Mouse (Mus musculus): ENCODE data around the gene Med24. TPM values are rescaled to one million over a fixed set of nuclear protein-coding genes. Genes with fewer than 3 reads are reported as not detected.

The Med24 gene
- total and polyA plus RNA-seq, 3 experiments: 41.6 to 54.5 (median 48.1) TPM

DNA sequence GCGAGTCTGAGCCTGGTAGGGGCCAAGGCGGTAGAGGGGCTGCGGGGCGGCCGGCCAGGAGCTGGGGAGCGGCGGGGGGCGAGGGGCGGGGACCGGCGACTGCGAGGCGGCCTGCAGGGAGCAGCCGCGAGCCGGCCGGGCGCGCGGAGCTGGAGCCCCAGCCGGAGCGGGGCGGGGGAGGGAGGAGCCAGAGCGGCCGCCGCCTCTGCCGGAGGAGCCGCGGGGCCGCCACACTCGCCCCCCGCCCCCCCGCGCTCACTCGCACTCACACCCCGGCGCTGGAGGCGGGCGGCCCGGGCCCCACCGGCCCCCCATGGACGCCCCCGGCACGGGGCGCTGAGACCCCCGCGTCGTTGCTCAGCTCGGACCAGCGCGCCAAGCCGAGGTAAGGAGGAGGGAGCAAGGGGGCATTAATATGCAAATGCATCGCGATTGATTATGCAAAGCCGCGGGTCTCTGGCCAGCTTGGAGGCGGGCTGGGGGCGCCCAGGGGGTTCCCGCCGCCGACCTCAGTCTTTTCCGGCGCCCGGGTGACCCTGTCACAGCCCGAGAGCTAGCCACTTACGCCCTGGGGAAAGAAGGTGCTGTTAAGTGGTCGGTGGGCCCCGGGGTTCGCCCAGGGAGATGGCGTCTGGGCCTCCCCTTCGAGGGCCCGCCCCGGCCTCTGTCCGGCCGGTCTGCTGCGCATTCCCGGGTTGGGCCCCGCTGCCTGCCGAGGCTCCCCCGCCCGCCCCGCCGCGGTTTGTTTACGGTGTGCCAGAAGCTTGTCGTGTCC, 12.6 kb upstream of the Med24 start:
- intact Hi-C loops (cut with DNase I): loop anchor here (1.0 to 2.0 kb wide), 3 partner anchors 13 to 45 kb away; no protein-coding TSS in a partner anchor
- Histone ChIP-seq H3K9ac (ENCODE audit: low read depth, low read length) (peak overlapping the region; percentile 99), H3K4me3 (peak overlapping the region; percentile 100), H3K79me2 (replicated peaks; ENCODE audit: control insufficient read depth, insufficient read depth, low read length) (peaks cover 7% of the 10 kb centered on the region; the same call in 1 of the 2 replicates), H3K27me3 (ENCODE audit: control insufficient read depth, insufficient read depth, low read length) (no peaks in the 10 kb centered on the region), H3K27ac (peak overlapping the region; percentile 100), H3K36me3 (ENCODE audit: control insufficient read depth, insufficient read depth, low read length) (peaks cover 5% of the 10 kb centered on the region; the same call in 1 of the 2 replicates), H3K4me1 (ENCODE audit: control insufficient read depth, insufficient read depth, low read length) (peaks cover 24% of the 10 kb centered on the region)
- 2% methylated on average over 79 of the region's 86 CpGs for WGBS
- peak; percentile 91 to 92 for DNase-seq
- TF ChIP-seq CTCF (IDR thresholded peaks at IDR 0.05) (peak; percentile 63), POLR2A (IDR thresholded peaks at IDR 0.05; ENCODE audit: insufficient read depth, low read depth, low read length) (no peak), EP300 (IDR thresholded peaks at IDR 0.05; ENCODE audit: insufficient read depth, low read depth, low read length) (no peak)

DNA sequence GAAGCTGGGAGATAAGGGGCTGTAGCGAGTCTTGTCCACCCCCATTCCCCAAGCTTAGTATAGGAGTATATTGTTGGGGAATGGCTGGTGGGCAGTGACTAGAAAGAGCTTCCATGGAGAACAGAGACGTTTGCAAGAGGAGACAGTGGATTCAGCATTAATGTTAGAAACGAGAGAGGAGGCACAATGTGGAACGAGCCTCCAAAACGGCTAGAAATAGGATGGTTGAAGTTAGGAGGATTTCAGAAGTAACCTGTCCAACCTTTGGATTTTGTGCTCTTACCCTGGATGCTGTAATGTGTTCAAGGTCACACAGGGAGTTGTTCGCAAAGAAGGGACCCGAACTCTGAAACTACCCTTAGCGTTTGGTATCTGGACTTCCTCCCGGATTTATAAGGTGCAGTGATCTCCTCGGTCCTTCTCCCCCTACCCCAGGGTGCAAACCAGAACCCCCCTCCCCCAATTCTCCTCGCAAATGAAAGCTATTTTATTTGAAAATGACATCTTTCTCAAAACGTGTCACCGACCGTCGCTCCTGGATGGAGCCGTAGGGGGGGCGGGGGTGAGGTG, 11.9 kb upstream of the Med24 start:
- no peaks in the 10 kb centered on the region for H3K27me3 ChIP-seq (ENCODE audit: control insufficient read depth, insufficient read depth, low read length)
- peaks cover 5% of the 10 kb centered on the region; the same call in 1 of the 2 replicates for H3K36me3 ChIP-seq (ENCODE audit: control insufficient read depth, insufficient read depth, low read length)
- intact Hi-C loops (cut with DNase I): loop anchor here (1.0 to 2.0 kb wide), 3 partner anchors 14 to 46 kb away; no protein-coding TSS in a partner anchor
- TF ChIP-seq EP300 (IDR thresholded peaks at IDR 0.05; ENCODE audit: insufficient read depth, low read depth, low read length) (no peak), POLR2A (IDR thresholded peaks at IDR 0.05; ENCODE audit: insufficient read depth, low read depth, low read length) (no peak), CTCF (IDR thresholded peaks at IDR 0.05) (no peak)
- WGBS: 1% methylated on average over 17 of the region's 17 CpGs
- H3K27ac ChIP-seq: peak overlapping the region; percentile 100
- peaks cover 18% of the 10 kb centered on the region for H3K4me1 ChIP-seq (ENCODE audit: control insufficient read depth, insufficient read depth, low read length)
- peak overlapping the region; percentile 73 for H3K9ac ChIP-seq (ENCODE audit: low read depth, low read length)
- H3K79me2 ChIP-seq (replicated peaks; ENCODE audit: control insufficient read depth, insufficient read depth, low read length): peaks cover 7% of the 10 kb centered on the region; the same call in 1 of the 2 replicates
- no peak for DNase-seq
- H3K4me3 ChIP-seq: peak overlapping the region; percentile 100

DNA sequence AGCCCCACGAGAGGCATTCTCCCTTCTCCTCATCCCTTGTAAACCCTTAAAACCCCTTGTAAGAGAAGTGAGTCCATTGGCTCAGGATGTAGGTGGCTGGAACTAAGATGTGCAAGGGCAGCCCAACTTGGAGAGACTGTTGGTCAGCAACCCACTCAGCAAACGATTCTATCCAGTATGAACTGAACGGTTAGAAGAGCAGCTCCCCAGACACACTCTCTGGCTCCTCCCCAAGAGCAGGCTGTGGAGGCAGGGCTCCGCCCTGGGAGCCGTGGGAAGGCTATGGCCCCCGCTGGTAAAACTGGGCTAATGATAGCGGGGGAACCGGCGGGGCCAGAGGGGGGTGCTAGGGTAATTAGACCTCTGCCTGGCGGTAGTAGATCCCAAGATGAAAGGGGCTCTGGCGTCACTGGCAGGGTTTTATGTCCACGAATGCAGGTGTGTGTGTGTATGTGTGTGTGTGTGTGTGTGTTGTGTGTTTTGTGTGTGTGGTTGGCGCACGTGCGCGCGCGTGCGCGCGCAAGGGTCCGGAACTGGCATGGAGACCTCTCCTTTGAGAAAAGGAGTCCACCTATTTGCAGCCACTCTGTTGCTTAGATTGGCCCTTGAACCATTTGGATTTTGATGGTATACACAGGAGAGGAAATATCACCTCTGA, 11.3 kb upstream of the Med24 start, which contains the start of gene Thra:
Gene Thra (plus strand): TSS at position 246 of the 658 bp plus-strand sequence.
- H3K27me3 ChIP-seq (ENCODE audit: control insufficient read depth, insufficient read depth, low read length): no peaks in the 10 kb centered on the region
- H3K27ac ChIP-seq: peak within 1 kb of the TSS; percentile 100
- H3K36me3 ChIP-seq (ENCODE audit: control insufficient read depth, insufficient read depth, low read length): peaks cover 2% of the 10 kb centered on the region; the same call in 1 of the 2 replicates
- peak within 1 kb of the TSS; percentile 73 for H3K9ac ChIP-seq (ENCODE audit: low read depth, low read length)
- intact Hi-C loops (cut with DNase I): loop anchor here (1.0 to 2.0 kb wide), 3 partner anchors 14 to 47 kb away; no protein-coding TSS in a partner anchor
- peak within 1 kb of the TSS; percentile 100 for H3K4me3 ChIP-seq
- peaks cover 7% of the 10 kb centered on the region; the same call in 1 of the 2 replicates for H3K79me2 ChIP-seq (replicated peaks; ENCODE audit: control insufficient read depth, insufficient read depth, low read length)
- 1% methylated on average over 22 of the region's 22 CpGs for WGBS
- H3K4me1 ChIP-seq (ENCODE audit: control insufficient read depth, insufficient read depth, low read length): peaks cover 13% of the 10 kb centered on the region
- TF ChIP-seq POLR2A (IDR thresholded peaks at IDR 0.05; ENCODE audit: insufficient read depth, low read depth, low read length) (peak; percentile 75), EP300 (IDR thresholded peaks at IDR 0.05; ENCODE audit: insufficient read depth, low read depth, low read length) (no peak), CTCF (IDR thresholded peaks at IDR 0.05) (0 out of 2 replicates have a peak, but pooled peaks have one; percentile 3)
- peak; percentile 82 to 86 for DNase-seq

DNA sequence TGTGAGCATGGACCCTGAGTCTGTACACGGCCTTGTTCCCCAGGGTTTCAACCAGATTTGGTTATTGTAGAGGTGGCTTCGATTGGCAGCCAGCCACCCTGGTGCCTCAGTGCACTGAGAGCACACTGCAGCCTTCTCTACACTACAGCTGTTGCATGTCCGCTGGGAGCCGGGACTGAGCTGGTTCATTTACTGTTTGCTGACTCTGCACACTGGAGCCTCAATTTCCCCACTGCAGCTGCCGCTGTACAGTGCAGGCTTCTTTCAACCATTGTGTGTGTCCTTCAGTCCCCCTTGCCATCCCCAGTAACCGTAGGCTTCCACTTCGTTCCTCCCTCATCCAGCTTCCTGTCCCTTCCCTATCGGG, 10.8 kb upstream of the Med24 start:
- WGBS: 23% methylated on average over 8 of the region's 8 CpGs
- intact Hi-C loops (cut with DNase I): loop anchor here (2.0 kb wide), 1 partner anchor 15 kb away; no protein-coding TSS in a partner anchor
- Histone ChIP-seq H3K36me3 (ENCODE audit: control insufficient read depth, insufficient read depth, low read length) (no peaks in the 10 kb centered on the region), H3K79me2 (replicated peaks; ENCODE audit: control insufficient read depth, insufficient read depth, low read length) (peaks cover 7% of the 10 kb centered on the region; the same call in 1 of the 2 replicates), H3K27ac (peak overlapping the region; percentile 100), H3K27me3 (ENCODE audit: control insufficient read depth, insufficient read depth, low read length) (no peaks in the 10 kb centered on the region), H3K4me1 (ENCODE audit: control insufficient read depth, insufficient read depth, low read length) (peaks cover 13% of the 10 kb centered on the region), H3K9ac (ENCODE audit: low read depth, low read length) (peak overlapping the region; percentile 25), H3K4me3 (peak overlapping the region; percentile 100)
- DNase-seq: no peak
- no peak for TF ChIP-seq CTCF (IDR thresholded peaks at IDR 0.05)
- no peak for TF ChIP-seq POLR2A (IDR thresholded peaks at IDR 0.05; ENCODE audit: insufficient read depth, low read depth, low read length)
- no peak for TF ChIP-seq EP300 (IDR thresholded peaks at IDR 0.05; ENCODE audit: insufficient read depth, low read depth, low read length)

DNA sequence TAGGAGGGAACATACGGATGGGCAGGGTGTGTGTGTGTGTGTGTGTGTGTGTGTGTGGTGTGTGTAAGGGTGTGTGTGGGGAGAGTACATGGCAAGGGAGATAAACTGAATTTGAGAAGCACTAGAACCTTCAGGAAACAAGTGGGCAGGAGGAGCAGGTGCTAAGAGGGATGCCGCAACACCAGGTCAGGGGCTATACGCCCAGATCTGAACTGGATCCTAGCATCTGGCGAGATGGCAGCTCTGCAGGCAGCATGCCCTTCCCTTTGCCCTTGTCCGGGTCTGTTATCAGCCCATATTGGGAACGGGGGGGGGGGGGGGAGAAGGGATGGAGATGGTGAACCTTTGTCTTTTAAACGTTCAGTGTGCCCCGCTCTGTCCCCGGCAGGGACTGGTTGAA, 9.7 kb upstream of the Med24 start:
- TF ChIP-seq CTCF (IDR thresholded peaks at IDR 0.05) (no peak), POLR2A (IDR thresholded peaks at IDR 0.05; ENCODE audit: insufficient read depth, low read depth, low read length) (no peak), EP300 (IDR thresholded peaks at IDR 0.05; ENCODE audit: insufficient read depth, low read depth, low read length) (no peak)
- Histone ChIP-seq H3K27ac (no peak overlapping the region), H3K4me1 (ENCODE audit: control insufficient read depth, insufficient read depth, low read length) (peaks cover 8% of the 10 kb centered on the region)

More for the DNA sequence above, 9.7 kb upstream of the Med24 start:
- intact Hi-C loops (cut with DNase I): loop anchor here (2.0 to 5.0 kb wide), 2 partner anchors 20 to 37 kb away; partner anchors contain the start of gene Csf3
- Histone ChIP-seq H3K36me3 (ENCODE audit: control insufficient read depth, insufficient read depth, low read length) (no peaks in the 10 kb centered on the region), H3K79me2 (replicated peaks; ENCODE audit: control insufficient read depth, insufficient read depth, low read length) (peaks cover 4% of the 10 kb centered on the region; the same call in 1 of the 2 replicates), H3K9ac (ENCODE audit: low read depth, low read length) (no peak overlapping the region), H3K4me3 (no peak overlapping the region), H3K27me3 (ENCODE audit: control insufficient read depth, insufficient read depth, low read length) (no peaks in the 10 kb centered on the region)
- 70% methylated on average over 9 of the region's 9 CpGs for WGBS
- no peak for DNase-seq
